Mouse (Mus musculus) frontal cortex, adult (tissue): ENCODE measurements around the gene Txnrd1.

Experiments
- ATAC-seq: cut with Nextera tagmentation; 2 replicates; pipeline ENCODE4 v1.9.2; 2017; ENCODE audit warnings: mild to moderate bottlenecking, moderate library complexity, mixed read lengths; ENCODE audit not compliant: low TSS enrichment

Txnrd1 gene

GRCm38 (mm10) chr10:82913772-82914171 lies 80.0 kb downstream of the Txnrd1 start:
- no peak for ATAC-seq

- ATAC-seq: no peak
These were observed 84.9 kb downstream of the Txnrd1 start for GRCm38 (mm10) chr10:82918675-82919074.

GRCm38 (mm10) chr10:82919404-82919980 lies 85.7 kb downstream of the Txnrd1 start:
- ATAC-seq: peak; percentile 99

DNA sequence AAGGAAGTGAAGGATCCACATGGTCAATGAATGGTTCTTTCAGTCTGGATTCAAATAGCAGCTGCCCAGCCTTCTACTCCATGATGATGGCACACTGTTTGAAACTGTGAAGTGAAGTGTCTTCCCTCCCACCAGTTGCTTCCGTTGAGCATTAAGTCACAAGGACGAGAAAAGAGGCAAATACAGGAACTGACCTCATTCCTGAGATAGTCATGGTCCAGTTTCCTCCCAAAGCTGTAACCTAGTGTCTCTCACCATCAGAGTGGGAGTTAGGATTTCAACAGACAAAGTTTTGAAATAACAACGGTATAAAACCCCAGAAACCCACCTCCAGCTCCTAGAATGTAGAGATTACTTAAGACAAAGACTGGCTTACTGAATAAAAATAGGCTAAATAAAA lies 89.8 kb downstream of the Txnrd1 start:
- no peak for ATAC-seq

DNA sequence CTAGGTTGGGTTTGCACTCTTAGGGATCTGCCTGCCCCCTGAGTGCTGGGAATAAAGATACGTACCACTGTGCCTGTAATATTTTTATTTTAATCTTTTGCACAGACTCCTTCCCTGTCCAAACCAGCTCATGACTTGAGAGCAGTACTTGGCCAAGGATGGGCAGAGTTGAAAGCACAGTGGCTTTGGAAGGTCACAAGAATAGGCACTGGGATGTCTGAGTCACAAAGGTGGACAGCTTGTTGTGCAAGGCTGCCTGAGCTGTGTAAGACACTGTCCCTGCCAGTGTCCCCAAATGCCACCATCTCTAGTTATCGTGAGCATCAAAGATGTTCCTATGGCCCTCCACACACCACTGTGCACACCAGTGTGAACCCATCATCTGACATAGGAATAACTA lies 91.0 kb downstream of the Txnrd1 start:
- no peak for ATAC-seq

DNA sequence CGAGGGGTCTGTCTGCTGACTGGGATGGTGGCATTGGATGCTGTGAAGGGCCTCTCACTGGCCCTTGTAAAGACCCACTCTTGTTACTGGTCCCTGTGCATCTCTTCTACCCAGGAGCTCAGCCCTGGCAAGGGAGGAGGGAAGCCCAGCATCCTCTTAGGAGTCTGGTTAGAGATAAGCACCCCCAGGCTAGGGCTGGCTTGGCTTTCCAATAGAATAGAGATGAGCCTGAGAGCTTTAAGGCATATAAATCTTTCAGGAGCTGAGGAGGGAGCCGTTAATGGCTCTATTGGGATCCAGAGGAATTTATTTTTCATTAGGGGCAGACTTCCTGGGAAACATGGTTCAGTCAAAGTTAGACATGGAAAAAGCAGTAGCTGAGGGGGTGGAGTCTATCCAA lies 91.9 kb downstream of the Txnrd1 start:
- no peak for ATAC-seq

GRCm38 (mm10) chr10:82935018-82935633 lies 101.4 kb downstream of the Txnrd1 start:
- no peak for ATAC-seq

GRCm38 (mm10) chr10:82935774-82936173 lies 102.0 kb downstream of the Txnrd1 start:
- ATAC-seq: no peak
